Mouse (Mus musculus): ENCODE data around the gene Plxnc1.

GRCm38 (mm10) chr10:94826436-94826835 lies 118.2 kb downstream of the Plxnc1 start:
- TF ChIP-seq POU5F1 (IDR thresholded peaks at IDR 0.05; ENCODE audit: borderline replicate concordance, low read length) (no peak), CTCF (conservative IDR thresholded peaks at IDR 0.05; ENCODE audit: low read length) (no peak), NANOG (IDR thresholded peaks at IDR 0.05; ENCODE audit: borderline replicate concordance, low read length) (no peak)

Data from E14TG2a.4 (cell line).